Mouse (Mus musculus) liver, adult 2 months (tissue): ENCODE results near the gene Omg.

Experiments
- CTCF ChIP-seq: fragments of 200-500 bp; IDR thresholded peaks from 2 replicates; pipeline ENCODE4 v1.5.1; 2011; ENCODE audit warnings: low read depth, low read length, control low read depth
- POLR2A ChIP-seq: fragments of 200-500 bp; IDR thresholded peaks from 2 replicates; pipeline ENCODE4 v1.6.1; 2011; ENCODE audit warnings: low read length, control low read depth; ENCODE audit not compliant: insufficient read depth; ENCODE audit errors: extremely low read depth

GRCm38 (mm10) chr11:79460756-79461450 is 43.0 kb downstream of the Omg start:
- TF ChIP-seq POLR2A (no peak), CTCF (no peak)
